Mouse (Mus musculus) hindbrain, embryonic 12.5 days (tissue): ENCODE data around the gene Fam131a. TPM values are rescaled to one million over a fixed set of nuclear protein-coding genes. Genes with fewer than 3 reads are reported as not detected.

Experiments used
- ATAC-seq: fragments of 200-750 bp; cut with Nextera tagmentation; 2 replicates; pipeline ENCODE4 v1.8.0; 2017; ENCODE audit warnings: moderate TSS enrichment; ENCODE audit not compliant: low FRiP score
- H3K27ac ChIP-seq: fragments of 300-500 bp; sonication (generic); 2 replicates; pipeline ENCODE4 v1.5.1; 2016; ENCODE audit warnings: mild to moderate bottlenecking
- H3K27me3 ChIP-seq: fragments of 300-500 bp; sonication (generic); 2 replicates; pipeline ENCODE4 v1.6.1; 2016; ENCODE audit warnings: mild to moderate bottlenecking
- H3K36me3 ChIP-seq: fragments of 300-500 bp; sonication (generic); 2 replicates; pipeline ENCODE4 v1.6.1; 2016; ENCODE audit warnings: mild to moderate bottlenecking
- H3K4me1 ChIP-seq: fragments of 300-500 bp; sonication (generic); 2 replicates; pipeline ENCODE4 v1.6.1; 2016
- H3K4me2 ChIP-seq: fragments of 300-500 bp; sonication (generic); replicated peaks from 2 replicates; pipeline ENCODE4 v1.6.1; 2016; ENCODE audit warnings: mild to moderate bottlenecking
- H3K4me3 ChIP-seq: fragments of 300-500 bp; sonication (generic); 2 replicates; pipeline ENCODE4 v1.5.1; 2016; ENCODE audit warnings: mild to moderate bottlenecking
- H3K9ac ChIP-seq: fragments of 300-500 bp; sonication (generic); 2 replicates; pipeline ENCODE4 v1.6.1; 2016; ENCODE audit warnings: mild to moderate bottlenecking, moderate library complexity
- H3K9me3 ChIP-seq: fragments of 300-500 bp; sonication (generic); replicated peaks from 2 replicates; pipeline ENCODE4 v1.6.1; 2016; ENCODE audit warnings: mild to moderate bottlenecking
- WGBS: fragments of 180-500 bp; shearing (Covaris S2); methylation state at CpG from one replicate; pipeline ENCODE4 v1.1.7; 2016; 5-methylcytosine and 5-hydroxymethylcytosine counted together
- polyA plus RNA-seq: library from polyadenylated mRNA; unstranded; fragments of >200 nt; fragmentation: Nextera tagmentation; extraction: Ambion mirVana; gene quantifications from 2 replicates; pipeline ENCODE4 v1.2.1, GENCODE M21; 2016

Fam131a gene
- polyA plus RNA-seq, 1 experiment from 2014 or later: 19.8 TPM

GRCm38 (mm10) chr16:20736168-20736567 lies 43.1 kb downstream of the Fam131a start:
- H3K27ac ChIP-seq: no peak overlapping the region

GRCm38 (mm10) chr16:20736823-20737222 lies 43.8 kb downstream of the Fam131a start:
- 93% methylated on average over 5 of the region's 5 CpGs for WGBS

More at GRCm38 (mm10) chr16:20736168-20736567, 43.1 kb downstream of the Fam131a start:
- H3K9ac ChIP-seq: no peak overlapping the region
- no peak overlapping the region for H3K4me3 ChIP-seq
- H3K36me3 ChIP-seq: peaks cover 20% of the 10 kb centered on the region; the same call in 1 of the 2 replicates
- H3K27me3 ChIP-seq: peaks cover 34% of the 10 kb centered on the region
- no peak for ATAC-seq
- WGBS: 92% methylated on average over 7 of the region's 7 CpGs
- H3K4me1 ChIP-seq: peaks cover 17% of the 10 kb centered on the region
- no peak overlapping the region for H3K4me2 ChIP-seq
- H3K9me3 ChIP-seq: no peaks in the 10 kb centered on the region

GRCm38 (mm10) chr16:20739845-20740244 lies 46.8 kb downstream of the Fam131a start:
- WGBS: 87% methylated on average over 9 of the region's 9 CpGs
- ATAC-seq: no peak
- H3K4me3 ChIP-seq: no peak overlapping the region
- H3K36me3 ChIP-seq: peaks cover 30% of the 10 kb centered on the region; the same call in 1 of the 2 replicates
- H3K9me3 ChIP-seq: no peaks in the 10 kb centered on the region
- no peak overlapping the region for H3K9ac ChIP-seq
- no peak overlapping the region for H3K27ac ChIP-seq
- H3K4me1 ChIP-seq: no peaks in the 10 kb centered on the region
- H3K4me2 ChIP-seq: no peak overlapping the region
- H3K27me3 ChIP-seq: peaks cover 21% of the 10 kb centered on the region

More at GRCm38 (mm10) chr16:20736823-20737222, 43.8 kb downstream of the Fam131a start:
- ATAC-seq: no peak
- no peak overlapping the region for H3K27ac ChIP-seq
- peaks cover 17% of the 10 kb centered on the region for H3K4me1 ChIP-seq
- no peak overlapping the region for H3K4me2 ChIP-seq
- H3K36me3 ChIP-seq: peaks cover 27% of the 10 kb centered on the region; the same call in 1 of the 2 replicates
- no peak overlapping the region for H3K9ac ChIP-seq
- no peaks in the 10 kb centered on the region for H3K9me3 ChIP-seq
- no peak overlapping the region for H3K4me3 ChIP-seq
- H3K27me3 ChIP-seq: peaks cover 34% of the 10 kb centered on the region

- ATAC-seq: no peak
- Histone ChIP-seq H3K27ac (no peak overlapping the region), H3K4me1 (no peaks in the 10 kb centered on the region)
These were observed 53.6 kb downstream of the Fam131a start for GRCm38 (mm10) chr16:20746641-20747040.

GRCm38 (mm10) chr16:20750518-20750917 lies 57.5 kb downstream of the Fam131a start:
- Histone ChIP-seq H3K4me1 (no peaks in the 10 kb centered on the region), H3K9ac (no peak overlapping the region), H3K4me3 (no peak overlapping the region), H3K36me3 (no peaks in the 10 kb centered on the region), H3K27ac (no peak overlapping the region), H3K27me3 (no peaks in the 10 kb centered on the region), H3K4me2 (no peak overlapping the region), H3K9me3 (no peaks in the 10 kb centered on the region)
- ATAC-seq: no peak
- 52% methylated on average over 8 of the region's 8 CpGs for WGBS

More at GRCm38 (mm10) chr16:20746641-20747040, 53.6 kb downstream of the Fam131a start:
- no peaks in the 10 kb centered on the region for H3K9me3 ChIP-seq
- H3K4me3 ChIP-seq: no peak overlapping the region
- no peaks in the 10 kb centered on the region for H3K27me3 ChIP-seq
- no peak overlapping the region for H3K9ac ChIP-seq
- WGBS: 79% methylated on average over 6 of the region's 6 CpGs
- no peak overlapping the region for H3K4me2 ChIP-seq
- H3K36me3 ChIP-seq: 0 out of 2 replicates have a peak, but pooled peaks cover 5% of the 10 kb centered on the region

Other genes starting within 250 kb of the Fam131a start
- 118 and 127 TPM in 2 replicates for gene Eif2b5, start 194.4 kb upstream of the Fam131a start, polyA plus RNA-seq
- 51.6 and 60.5 TPM in 2 replicates for gene Dvl3, start 176.3 kb upstream of the Fam131a start, polyA plus RNA-seq
- 901 and 915 TPM in 2 replicates for gene Ap2m1, start 157.8 kb upstream of the Fam131a start, polyA plus RNA-seq
- 72.7 and 76.2 TPM in 2 replicates for gene Abcf3, start 144.7 kb upstream of the Fam131a start, polyA plus RNA-seq
- gene Vwa5b2, start 103.8 kb upstream of the Fam131a start, polyA plus RNA-seq: 8.8 and 11.0 TPM in 2 replicates
- 16.6 and 20.1 TPM in 2 replicates for gene Eef1akmt4, start 81.6 kb upstream of the Fam131a start, polyA plus RNA-seq
- 0.20 TPM in 1 of 2 replicates, not detected in the other for gene Gm49333, start 81.6 kb upstream of the Fam131a start, polyA plus RNA-seq
- 40.0 and 42.6 TPM in 2 replicates for gene Alg3, start 81.5 kb upstream of the Fam131a start, polyA plus RNA-seq
- gene Camk2n2, start 72.0 kb upstream of the Fam131a start, polyA plus RNA-seq: 9.1 TPM in 2 replicates
- 7.7 and 10.2 TPM in 2 replicates for gene Ece2, start 63.4 kb upstream of the Fam131a start, polyA plus RNA-seq
- 397 and 411 TPM in 2 replicates for gene Psmd2, start 41.6 kb upstream of the Fam131a start, polyA plus RNA-seq
- 197 and 200 TPM in 2 replicates for gene Eif4g1, start 24.9 kb upstream of the Fam131a start, polyA plus RNA-seq
- gene Polr2h, start 24.4 kb downstream of the Fam131a start, polyA plus RNA-seq: 68.6 and 80.7 TPM in 2 replicates
- gene Clcn2, start 24.5 kb downstream of the Fam131a start, polyA plus RNA-seq: 40.0 and 40.5 TPM in 2 replicates
- 6.0 and 6.4 TPM in 2 replicates for gene Chrd, start 39.9 kb downstream of the Fam131a start, polyA plus RNA-seq
- gene Thpo, start 41.3 kb downstream of the Fam131a start, polyA plus RNA-seq: 0.96 and 0.98 TPM in 2 replicates